Mouse (Mus musculus): ENCODE measurements around the gene Klf12.

DNA sequence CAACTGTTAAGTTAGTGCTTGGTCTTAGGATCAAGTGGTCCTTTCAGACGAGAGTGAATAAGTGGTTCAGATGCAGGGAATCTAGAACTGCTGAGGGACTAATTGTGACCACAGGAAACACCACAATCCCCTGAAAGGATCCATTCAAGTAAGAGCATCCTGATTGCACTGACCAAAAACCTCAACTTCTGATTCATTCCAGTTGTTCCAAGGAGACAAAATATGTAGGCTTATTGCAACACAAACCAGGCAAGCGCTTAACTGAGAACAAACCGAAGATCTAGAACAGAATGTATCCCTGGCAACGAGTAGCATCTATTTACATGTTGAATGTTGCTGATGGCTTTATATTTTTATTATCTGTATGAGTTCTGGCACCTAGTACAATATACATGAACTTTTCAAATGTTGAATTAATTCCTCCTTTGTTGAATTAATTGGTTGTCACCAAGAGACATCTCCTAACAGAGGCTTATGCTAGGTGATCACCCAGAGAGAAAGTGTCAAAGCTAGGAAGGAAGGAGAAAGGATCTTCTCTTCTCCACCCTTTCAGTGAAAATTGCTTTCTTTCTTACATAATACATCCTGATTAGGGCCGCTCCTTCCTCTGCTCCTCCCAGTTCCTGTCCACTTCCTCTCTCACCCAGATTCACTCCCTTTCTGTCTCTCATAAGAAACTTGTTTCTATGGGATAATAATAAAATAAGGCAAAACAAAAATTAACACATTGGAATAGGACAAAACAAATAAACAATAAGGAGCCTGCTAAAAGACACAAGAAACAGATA lies 407.5 kb downstream of the Klf12 start:
- no peak for TF ChIP-seq GATA1 (IDR thresholded peaks at IDR 0.05; ENCODE audit: borderline replicate concordance, low read length)
- TF ChIP-seq FLI1 (IDR thresholded peaks at IDR 0.05; ENCODE audit: low read length) = no peak
